Mouse (Mus musculus) left cerebral cortex, postnatal 14 days (tissue): ENCODE data around the gene Pde2a. TPM values are rescaled to one million over a fixed set of nuclear protein-coding genes. Genes with fewer than 3 reads are reported as not detected.
"Not testable (repeated sequence)": the region's sequence is repeated elsewhere in the genome, so short reads cannot be mapped to it uniquely, and the experiment has no call there.

ENCODE experiments used
- DNase-seq, 2 experiments: peaks; one replicate each; pipeline ENCODE4 v3.0.0; 2021 to 2022; ENCODE audit warnings: low spot score in 2 of 2, mixed read lengths in 1 of 2
- intact Hi-C: fragments of 180-260 bp; cut with DNase I; formaldehyde crosslinking; loops from one replicate; pipeline ENCODE4 v1.15.1; 2025
- microRNA-seq, 2 experiments: library from miRNA; unstranded; fragments of <30 nt; microRNA quantifications; one replicate each; pipeline ENCODE4 v1.2.0; 2022
- total RNA-seq, 2 experiments: library from RNA; stranded (reverse); gene quantifications; 2 replicates each; pipeline ENCODE4 v1.2.3; 2021

The Pde2a gene
- total RNA-seq, 2 experiments from 2014 or later: 349 to 363 TPM

GRCm38 (mm10) chr7:101538141-101538933 is 116.8 kb downstream of the Pde2a start:
- DNase-seq: peak; percentile 79 to 89
- intact Hi-C loops: no loop called here

DNA sequence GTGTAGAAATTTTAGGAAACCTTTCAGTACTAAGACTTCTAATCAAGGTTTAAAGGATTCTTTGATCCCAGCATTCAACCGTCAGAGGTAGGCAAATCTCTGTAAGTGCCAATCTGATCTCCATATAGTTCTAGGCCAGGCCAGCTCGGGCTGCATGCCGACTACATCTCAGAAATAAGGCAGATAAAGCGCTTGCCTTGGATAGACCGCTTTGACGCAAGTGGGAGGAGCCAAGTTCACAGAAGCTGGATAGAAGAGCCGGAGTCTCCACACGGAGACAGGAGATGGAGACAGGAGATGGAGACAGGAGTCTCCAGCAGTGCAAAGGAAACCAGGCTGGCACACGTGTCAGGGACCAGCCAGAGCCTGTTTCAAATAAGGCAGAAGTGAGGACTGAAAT is 118.3 kb downstream of the Pde2a start:
- intact Hi-C loops: loop anchor here (2.0 to 5.0 kb wide), 3 partner anchors 89 to 482 kb away; no protein-coding TSS in a partner anchor

DNA sequence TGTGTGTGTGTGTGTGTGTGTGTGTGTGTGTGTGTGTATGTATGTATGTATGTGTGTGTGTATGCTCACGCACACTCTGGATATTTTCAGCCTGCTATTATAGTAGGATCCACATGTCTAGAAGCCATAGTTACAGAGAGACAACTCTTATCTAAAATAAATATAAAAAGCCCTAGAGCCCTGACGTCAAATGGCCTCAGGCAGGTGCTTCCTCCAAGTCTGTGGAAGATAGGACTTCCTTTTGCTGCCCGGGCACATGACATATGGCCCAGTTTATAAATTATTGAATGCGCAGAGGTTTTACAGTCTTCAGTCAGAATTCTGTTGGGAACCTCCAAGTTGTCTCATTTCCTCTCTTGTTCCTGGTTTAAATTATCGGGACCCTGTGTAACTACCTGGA is 119.2 kb downstream of the Pde2a start:
- intact Hi-C loops: loop anchor here (2.0 to 5.0 kb wide), 3 partner anchors 90 to 483 kb away; no protein-coding TSS in a partner anchor
- DNase-seq: peak in 1 of 2 experiments; percentile 31

More for the DNA sequence above, 118.3 kb downstream of the Pde2a start:
- no peak for DNase-seq

DNA sequence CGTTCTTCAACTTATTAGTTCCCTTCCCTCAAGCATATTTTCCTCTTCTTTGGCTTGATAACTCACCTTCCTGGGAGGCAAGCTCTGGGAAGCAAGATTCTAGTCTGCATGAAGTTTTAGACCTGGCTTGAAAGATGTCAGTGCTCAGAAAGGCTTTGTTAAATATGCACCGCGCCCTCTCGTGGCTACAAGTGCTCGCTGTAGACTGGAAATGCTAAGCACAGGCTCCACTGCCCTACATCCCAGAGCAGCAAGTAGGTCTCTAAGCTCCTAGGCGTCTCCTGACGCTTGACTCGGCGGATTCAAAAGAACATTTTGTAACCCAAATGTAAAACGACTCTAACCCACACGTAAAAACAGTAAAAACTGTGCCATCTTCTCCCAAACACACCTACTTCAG is 119.6 kb downstream of the Pde2a start:
- intact Hi-C loops: loop anchor here (2.0 to 5.0 kb wide), 3 partner anchors 90 to 484 kb away; no protein-coding TSS in a partner anchor
- DNase-seq: peak; percentile 88 to 94

DNA sequence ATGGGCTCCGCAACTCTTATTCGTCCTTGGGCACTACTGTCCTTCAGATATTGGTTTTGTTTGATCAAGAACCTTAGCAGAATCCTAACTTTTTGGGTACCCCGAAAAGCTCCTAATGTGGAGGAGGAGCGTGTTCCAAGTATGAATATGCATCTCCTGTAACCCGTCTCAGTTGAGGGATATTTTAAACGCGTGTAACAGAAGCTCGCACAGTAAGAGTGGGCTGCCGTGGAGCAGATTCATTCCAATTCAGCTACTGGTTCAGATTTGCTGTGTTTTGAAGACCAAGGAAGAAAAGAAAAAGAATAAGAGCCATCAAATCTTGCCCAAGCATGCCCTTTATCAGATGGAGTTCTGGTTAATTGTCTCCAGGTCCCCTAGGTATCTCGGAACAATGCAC is 120.2 kb downstream of the Pde2a start:
- peak; percentile 67 to 80 for DNase-seq

DNA sequence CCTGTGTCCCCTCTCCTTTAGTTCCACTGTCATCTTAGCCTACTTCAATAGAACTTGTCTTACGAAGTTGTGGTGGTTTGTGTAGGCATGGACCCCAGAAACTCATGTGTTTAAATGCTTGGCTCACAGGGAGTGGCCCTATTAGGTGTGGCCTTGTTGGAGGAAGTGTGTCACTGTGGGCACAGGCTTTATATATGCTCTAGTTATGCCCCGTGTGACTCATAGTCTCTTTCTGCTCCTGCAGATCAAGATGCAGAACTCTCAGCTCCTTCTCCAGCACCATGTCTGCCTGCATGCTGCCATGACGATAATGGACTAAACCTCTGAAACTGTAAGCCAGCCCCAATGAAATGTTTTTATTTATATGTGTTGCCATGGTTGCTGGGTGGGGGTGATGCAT is 126.2 kb downstream of the Pde2a start:
- intact Hi-C loops: no loop called here

More for the DNA sequence above, 120.2 kb downstream of the Pde2a start:
- intact Hi-C loops: loop anchor here (2.0 to 5.0 kb wide), 4 partner anchors 77 to 484 kb away; no protein-coding TSS in a partner anchor

DNA sequence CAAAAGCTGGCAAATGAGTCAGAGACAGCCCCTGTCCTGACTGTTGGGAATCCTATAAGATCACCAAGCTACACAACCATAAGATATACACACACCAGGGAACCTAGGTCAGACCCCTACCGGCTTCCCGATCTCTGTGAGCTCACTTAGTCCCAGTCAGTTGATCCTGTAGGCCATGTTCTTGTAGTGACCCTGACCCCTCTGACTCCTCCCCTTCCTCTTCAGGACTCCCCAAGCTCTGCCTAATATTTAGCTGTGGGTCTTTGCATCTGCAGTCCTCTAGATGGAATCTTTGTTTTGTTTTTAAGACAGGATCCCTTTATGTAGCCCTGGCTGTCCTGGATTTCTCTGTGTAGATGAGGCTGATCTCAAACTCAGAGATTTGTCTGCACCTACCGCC is 127.8 kb downstream of the Pde2a start:
- DNase-seq: no peak
- intact Hi-C loops: no loop called here

More for the DNA sequence above, 126.2 kb downstream of the Pde2a start:
- no peak for DNase-seq

DNA sequence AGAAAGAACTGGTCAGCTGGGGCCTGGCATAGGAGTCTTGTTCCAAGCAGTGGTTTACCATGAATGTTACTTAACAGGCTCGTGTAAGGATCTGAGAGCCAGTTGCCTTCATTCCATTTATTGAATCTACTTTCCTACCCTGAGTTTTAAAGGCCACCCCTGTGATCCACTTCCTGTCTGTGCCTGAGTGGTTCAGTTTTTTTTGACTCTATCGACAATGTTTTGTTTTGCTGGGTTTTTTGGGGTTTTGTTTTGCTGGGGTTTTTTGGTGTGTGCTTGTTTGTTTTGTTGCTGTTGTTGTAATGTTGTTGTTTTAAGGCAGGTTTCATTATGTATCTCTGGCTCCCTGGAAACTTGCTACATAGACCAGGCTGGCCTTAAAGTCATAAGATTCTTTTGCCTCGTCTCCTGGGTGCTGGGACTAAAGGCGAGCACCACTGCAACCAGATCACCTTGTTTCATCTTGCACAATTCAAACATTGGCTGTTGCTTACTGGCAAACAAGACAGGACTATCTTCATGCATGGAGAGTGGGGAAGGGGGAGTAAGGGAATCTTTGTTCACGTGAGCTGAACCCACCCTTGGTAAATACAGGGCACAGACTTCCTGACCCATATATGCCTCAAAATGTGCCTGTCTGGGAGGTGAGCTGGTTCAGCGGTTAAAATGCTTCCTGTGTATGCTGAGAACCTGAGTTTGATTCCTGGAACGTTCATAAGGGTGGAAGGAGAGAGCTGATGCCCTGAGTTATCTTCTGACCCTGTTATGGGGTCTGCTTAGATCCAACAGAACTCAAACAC is 129.4 kb downstream of the Pde2a start:
- DNase-seq: no peak
- intact Hi-C loops: no loop called here

DNA sequence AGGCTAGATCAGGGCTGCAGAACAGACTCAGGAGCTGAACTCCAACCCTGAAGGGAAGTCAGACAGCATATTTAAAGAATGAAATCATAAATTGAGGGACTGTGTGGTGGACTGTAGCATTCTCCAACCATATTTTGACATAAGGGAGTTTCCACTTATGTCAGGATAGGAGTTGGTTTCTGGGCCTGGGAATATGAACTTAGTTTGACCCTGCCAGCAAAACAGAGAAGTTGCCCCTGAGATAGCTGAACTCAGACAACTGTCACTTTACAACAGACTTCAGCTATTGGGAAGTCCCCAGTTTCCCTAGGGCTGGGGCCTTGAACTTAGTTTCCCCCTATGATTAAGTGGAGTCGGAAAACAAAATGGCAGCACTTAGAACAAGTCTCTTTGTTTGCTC is 130.0 kb downstream of the Pde2a start:
- intact Hi-C loops: no loop called here
- no peak for DNase-seq

DNA sequence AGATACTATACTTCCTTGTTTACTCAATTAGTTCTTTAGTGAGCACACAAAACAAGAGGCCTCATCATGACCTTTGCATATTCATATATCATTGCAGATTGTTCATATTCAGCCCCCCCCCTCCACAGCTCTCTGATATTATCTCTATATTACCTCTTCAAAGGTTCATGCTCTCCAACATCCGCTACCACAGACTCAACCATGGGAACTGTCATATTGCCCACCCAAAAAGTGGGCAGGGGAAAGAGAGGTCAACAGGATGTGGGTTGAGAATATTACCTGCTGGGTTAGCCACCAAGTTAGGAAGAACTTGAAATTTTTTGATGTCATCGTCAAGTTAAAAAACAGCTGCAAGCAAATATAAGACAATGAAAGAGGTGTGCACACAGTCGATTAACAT is 134.0 kb downstream of the Pde2a start:
- intact Hi-C loops, DNase-seq: not testable (repeated sequence)

GRCm38 (mm10) chr7:101557391-101557790 is 135.9 kb downstream of the Pde2a start:
- intact Hi-C loops: no loop called here
- no peak for DNase-seq

DNA sequence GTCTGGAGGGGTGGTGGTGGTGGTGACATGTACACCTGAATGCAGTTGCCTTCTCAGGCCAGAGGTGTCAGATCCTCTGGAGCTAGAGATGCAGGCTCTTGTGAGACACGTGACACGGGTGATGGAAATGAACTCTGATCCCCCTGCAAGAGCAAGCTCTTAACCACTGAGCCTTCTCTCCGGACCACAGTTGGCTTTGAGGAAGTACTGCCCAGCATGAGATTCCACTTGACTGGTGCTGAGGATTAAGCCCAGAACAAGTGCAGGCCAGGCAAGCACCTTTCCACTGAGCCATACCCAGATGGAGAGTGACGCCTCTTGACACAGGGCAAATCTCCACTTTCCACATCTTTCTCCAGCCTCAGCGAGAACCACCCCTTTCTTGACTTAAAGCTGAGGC is 137.9 kb downstream of the Pde2a start:
- intact Hi-C loops, DNase-seq: not testable (repeated sequence)

Small RNA genes lying within 50 kb of the gene (microRNA-seq; reads per million reads assigned to microRNA genes)
- gene Mir139: 106,195 to 110,149 reads per million in 2 experiments

Other genes starting within 250 kb of the Pde2a start
- gene Atg16l2, start 119.4 kb upstream of the Pde2a start, total RNA-seq: 10 to 100 TPM; 53.7 to 60.3 TPM
- 10 to 100 TPM; 31.4 to 32.2 TPM for gene Stard10, start 104.6 kb upstream of the Pde2a start, total RNA-seq
- gene Arap1, start 73.6 kb upstream of the Pde2a start, total RNA-seq: 10 to 100 TPM; 13.9 to 17.9 TPM
- not detected for gene Gm45837, start 10.8 kb upstream of the Pde2a start, total RNA-seq
- not detected for gene Art2b, start 163.9 kb downstream of the Pde2a start, total RNA-seq
- 10 to 100 TPM; 47.6 to 50.4 TPM for gene Clpb, start 241.9 kb downstream of the Pde2a start, total RNA-seq